Mouse (Mus musculus) ES-Bruce4 (cell line): Measurements from ENCODE around the gene Gm11985.

ENCODE experiments used
- CTCF ChIP-seq: IDR thresholded peaks from one replicate; pipeline ENCODE4 v1.8.1; 2011; ENCODE audit warnings: low read depth, low read length
- POLR2A ChIP-seq: IDR thresholded peaks from one replicate; pipeline ENCODE4 v1.8.1; 2011; ENCODE audit warnings: low read length; ENCODE audit not compliant: insufficient read depth

GRCm38 (mm10) chr11:7226810-7227550 lies 38.6 kb upstream of the Gm11985 start:
- TF ChIP-seq CTCF (no peak), POLR2A (no peak)
